Mouse (Mus musculus) heart, embryonic 14.5 days (tissue): Measurements from ENCODE around the gene Pycard. TPM values are rescaled to one million over a fixed set of nuclear protein-coding genes. Genes with fewer than 3 reads are reported as not detected.
"Not testable (repeated sequence)": the region's sequence is repeated elsewhere in the genome, so short reads cannot be mapped to it uniquely, and the experiment has no call there.

Source experiments
- ATAC-seq: fragments of 200-750 bp; cut with Nextera tagmentation; 2 replicates; pipeline ENCODE4 v1.8.0; 2017; ENCODE audit warnings: low read depth, moderate TSS enrichment; ENCODE audit not compliant: insufficient number of reproducible peaks, insufficient read depth, low FRiP score
- H3K27ac ChIP-seq, 2 experiments: fragments of 200-500 bp in 1 of 2; fragments of 300-500 bp in 1 of 2; sonication (generic) in 1 of 2; replicated peaks in 1 of 2; 2 replicates each; pipeline ENCODE4 v1.5.1; 2012 to 2014; ENCODE audit warnings: low read depth in 2 of 2, low read length in 2 of 2, control low read depth in 1 of 2, mild to moderate bottlenecking in 1 of 2, mixed read lengths in 1 of 2; ENCODE audit not compliant: control insufficient read depth in 1 of 2, insufficient read depth in 1 of 2
- H3K27me3 ChIP-seq: fragments of 300-500 bp; sonication (generic); 2 replicates; pipeline ENCODE4 v1.6.1; 2014; ENCODE audit warnings: mild to moderate bottlenecking, low read length, control low read depth; ENCODE audit not compliant: control insufficient read depth, insufficient read depth
- H3K36me3 ChIP-seq: fragments of 300-500 bp; sonication (generic); 2 replicates; pipeline ENCODE4 v1.6.1; 2014; ENCODE audit warnings: mild to moderate bottlenecking, control low read depth, low read length, mixed read lengths; ENCODE audit not compliant: control insufficient read depth, insufficient read depth
- H3K4me1 ChIP-seq, 2 experiments: fragments of 200-500 bp in 1 of 2; fragments of 300-500 bp in 1 of 2; sonication (generic) in 1 of 2; 2 replicates each; pipeline ENCODE4 v1.6.1; 2012 to 2014; ENCODE audit warnings: low read length in 2 of 2, control low read depth in 1 of 2, mixed read lengths in 1 of 2; ENCODE audit not compliant: control insufficient read depth in 2 of 2, insufficient read depth in 2 of 2
- H3K4me2 ChIP-seq: fragments of 300-500 bp; sonication (generic); 2 replicates; pipeline ENCODE4 v1.6.1; 2014; ENCODE audit warnings: mild to moderate bottlenecking, low read length
- H3K4me3 ChIP-seq, 2 experiments: fragments of 200-500 bp in 1 of 2; fragments of 300-500 bp in 1 of 2; sonication (generic) in 1 of 2; 2 replicates each; pipeline ENCODE4 v1.5.1; 2012 to 2014; ENCODE audit warnings: low read length in 2 of 2, mild to moderate bottlenecking in 2 of 2, control low read depth in 1 of 2, low read depth in 1 of 2, moderate library complexity in 1 of 2; ENCODE audit not compliant: control insufficient read depth in 1 of 2, insufficient read depth in 1 of 2
- H3K9ac ChIP-seq: fragments of 300-500 bp; sonication (generic); 2 replicates; pipeline ENCODE4 v1.6.1; 2014; ENCODE audit warnings: mild to moderate bottlenecking, low read length
- H3K9me3 ChIP-seq: fragments of 300-500 bp; sonication (generic); 2 replicates; pipeline ENCODE4 v1.6.1; 2016; ENCODE audit warnings: low read length, control low read depth; ENCODE audit not compliant: control insufficient read depth
- WGBS: fragments of 180-500 bp; shearing (Covaris S2); extraction: QIAGEN DNeasy Blood & Tissue Kit; methylation state at CpG from one replicate; pipeline ENCODE4 v1.1.7; 2014; 5-methylcytosine and 5-hydroxymethylcytosine counted together
- polyA plus RNA-seq: library from polyadenylated mRNA; unstranded; fragments of >200 nt; fragmentation: Nextera tagmentation; extraction: Ambion mirVana; gene quantifications from 2 replicates; pipeline ENCODE4 v1.2.1, GENCODE M21; 2014

The Pycard gene
- polyA plus RNA-seq, result 58.6 and 59.9 TPM in 2 replicates

- Histone ChIP-seq H3K9me3 (no peaks in the 10 kb centered on the region), H3K4me1 (peaks cover 0 to 10% of the 10 kb centered on the region in 2 experiments; a peak in 2 of 4 replicates), H3K4me2 (peak within 1 kb of the TSS; percentile 68), H3K9ac (peak within 1 kb of the TSS; percentile 71), H3K27ac (peak within 1 kb of the TSS; percentile 6 to 39; a peak in 2 of 4 replicates), H3K4me3 (peak within 1 kb of the TSS; percentile 39 to 40), H3K36me3 (peaks cover 31% of the 10 kb centered on the region), H3K27me3 (no peaks in the 10 kb centered on the region)
- 9% methylated on average over 18 of the region's 18 CpGs for WGBS
- ATAC-seq, result peak; percentile 47; the same call in 1 of the 2 replicates
Measured at GRCm38 (mm10) chr7:127993341-127993977, at the start of gene Pycard. Gene Pycard (minus strand): TSS chr7:127993867.

DNA sequence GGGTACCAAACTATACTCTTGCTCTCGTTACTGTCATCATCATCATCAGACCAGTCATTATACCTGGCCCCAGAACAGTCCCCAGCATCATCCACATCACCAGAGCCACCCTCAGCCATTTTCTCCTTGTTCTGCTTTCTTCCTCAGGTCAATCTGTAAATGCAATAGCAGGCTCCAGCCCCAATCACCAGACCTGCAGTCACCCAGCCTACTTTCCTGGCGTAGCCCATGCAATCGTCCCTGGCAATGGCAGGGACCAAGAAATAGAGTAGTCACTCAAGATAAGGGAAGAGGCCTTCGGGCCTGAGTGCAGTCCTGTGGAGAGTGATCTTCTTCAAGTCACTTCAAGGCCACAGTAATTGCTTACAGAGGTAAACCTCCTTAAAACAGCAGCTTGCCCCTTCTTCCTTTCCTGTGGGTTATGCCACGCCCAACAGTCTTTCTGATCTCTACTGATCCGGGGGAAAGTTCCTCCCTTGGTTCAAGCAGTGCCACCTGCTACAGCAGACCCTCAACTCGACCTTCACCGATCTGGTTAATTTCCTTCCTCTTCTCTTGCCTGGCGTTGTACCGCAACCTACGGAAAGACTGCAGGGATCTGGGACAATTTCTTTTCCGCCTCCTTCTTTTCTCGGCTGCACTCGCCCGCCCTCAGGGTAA is 48.6 kb upstream of the Pycard start:
- 73% methylated on average over 15 of the region's 15 CpGs for WGBS
- H3K27ac ChIP-seq, H3K4me3 ChIP-seq, H3K27me3 ChIP-seq, ATAC-seq, H3K4me1 ChIP-seq, H3K9ac ChIP-seq, H3K9me3 ChIP-seq, H3K4me2 ChIP-seq, H3K36me3 ChIP-seq: not testable (repeated sequence)

DNA sequence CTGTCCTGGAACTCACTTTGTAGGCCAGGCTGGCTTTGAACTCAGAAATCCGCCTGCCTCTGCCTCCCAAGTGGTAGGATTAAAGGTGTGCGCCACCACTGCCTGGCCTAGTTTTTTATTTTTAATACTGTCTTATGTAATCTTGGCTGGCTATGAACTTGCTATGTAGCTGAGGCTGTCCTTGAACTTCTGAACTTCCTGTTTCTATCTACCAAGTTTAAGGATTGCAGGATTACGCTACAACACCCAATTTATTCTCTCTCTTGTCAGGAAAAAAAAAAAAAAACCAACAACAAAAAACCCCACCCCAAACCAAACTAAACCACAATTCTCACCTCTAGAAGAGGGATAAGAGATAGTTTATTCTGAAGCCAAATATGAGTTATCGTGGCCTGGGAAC is 39.9 kb upstream of the Pycard start:
- WGBS, result 86% methylated on average over 4 of the region's 4 CpGs
- no peaks in the 10 kb centered on the region for H3K9me3 ChIP-seq
- H3K27ac ChIP-seq, result no peak overlapping the region
- ATAC-seq, result no peak
- H3K4me2 ChIP-seq, result no peak overlapping the region
- no peaks in the 10 kb centered on the region for H3K36me3 ChIP-seq
- H3K4me1 ChIP-seq, result peaks cover 0 to 2% of the 10 kb centered on the region in 2 experiments; a peak in 1 of 4 replicates
- no peaks in the 10 kb centered on the region for H3K27me3 ChIP-seq
- no peak overlapping the region for H3K9ac ChIP-seq
- H3K4me3 ChIP-seq, result no peak overlapping the region

GRCm38 (mm10) chr7:128032989-128033293 is 39.3 kb upstream of the Pycard start:
- Histone ChIP-seq H3K4me3 (no peak overlapping the region), H3K27me3 (no peaks in the 10 kb centered on the region), H3K4me1 (peaks cover 0 to 2% of the 10 kb centered on the region in 2 experiments; a peak in 1 of 4 replicates), H3K36me3 (no peaks in the 10 kb centered on the region), H3K9ac (no peak overlapping the region), H3K27ac (no peak overlapping the region), H3K9me3 (no peaks in the 10 kb centered on the region), H3K4me2 (no peak overlapping the region)
- WGBS, result 83% methylated on average over 3 of the region's 3 CpGs
- no peak for ATAC-seq

GRCm38 (mm10) chr7:128032290-128032988 is 38.8 kb upstream of the Pycard start:
- H3K36me3 ChIP-seq, result no peaks in the 10 kb centered on the region
- H3K4me2 ChIP-seq, result no peak overlapping the region
- H3K9ac ChIP-seq, result no peak overlapping the region
- H3K27ac ChIP-seq, result no peak overlapping the region
- no peak for ATAC-seq
- no peaks in the 10 kb centered on the region for H3K9me3 ChIP-seq
- no peaks in the 10 kb centered on the region for H3K27me3 ChIP-seq
- WGBS, result 65% methylated on average over 5 of the region's 5 CpGs
- no peak overlapping the region for H3K4me3 ChIP-seq
- H3K4me1 ChIP-seq, result peaks cover 0 to 2% of the 10 kb centered on the region in 2 experiments; a peak in 1 of 4 replicates

DNA sequence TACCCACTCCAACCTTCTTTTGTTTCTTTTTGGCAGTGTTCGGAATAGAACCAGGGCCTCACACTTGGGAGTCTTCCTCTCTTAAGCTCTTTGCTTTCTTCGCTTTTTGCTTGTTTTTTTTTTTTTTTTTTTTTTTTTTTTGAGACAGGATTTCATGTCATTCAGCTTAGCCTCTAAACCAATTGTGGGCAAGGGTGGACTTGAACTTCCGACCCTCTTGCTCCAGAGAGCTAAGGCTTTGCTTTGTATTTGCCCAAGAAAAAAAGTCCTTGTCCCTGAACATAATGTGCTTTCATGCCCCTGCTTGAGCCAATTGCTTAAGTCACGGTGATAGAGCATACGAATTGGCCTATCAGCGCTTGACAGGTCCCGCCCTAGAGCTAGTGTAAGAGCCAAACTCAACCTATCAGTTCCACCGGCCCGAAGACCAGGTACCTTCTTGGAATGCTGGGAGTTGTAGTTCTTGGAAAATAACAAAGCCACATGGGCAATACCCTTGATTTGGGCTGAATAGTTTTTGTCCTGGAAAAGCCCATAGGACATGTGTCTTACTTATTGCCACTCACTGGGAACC is 37.8 kb upstream of the Pycard start:
- no peaks in the 10 kb centered on the region for H3K9me3 ChIP-seq
- 43% methylated on average over 9 of the region's 9 CpGs for WGBS

DNA sequence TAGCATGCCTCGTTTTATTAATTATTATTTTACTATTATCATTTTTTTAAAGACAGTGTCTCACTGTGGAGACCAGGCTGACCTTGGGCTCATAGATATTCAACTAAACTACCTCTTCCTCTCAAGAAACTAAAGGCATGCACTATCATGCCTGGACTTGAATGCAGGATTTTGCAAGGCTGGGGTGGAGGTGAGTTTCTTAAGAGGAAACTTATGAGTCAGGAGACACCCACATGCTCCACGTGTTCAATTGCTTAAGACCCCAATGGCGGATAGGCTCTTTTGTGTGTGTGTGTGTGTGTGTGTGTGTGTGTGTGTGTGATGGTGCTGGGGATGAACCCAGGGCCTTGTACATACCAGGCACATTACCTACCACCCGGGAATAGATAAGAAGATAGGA is 31.7 kb upstream of the Pycard start:
- Histone ChIP-seq H3K27me3 (no peaks in the 10 kb centered on the region), H3K4me3 (no peak overlapping the region), H3K36me3 (no peaks in the 10 kb centered on the region), H3K9me3 (no peaks in the 10 kb centered on the region), H3K4me2 (no peak overlapping the region), H3K4me1 (no peaks in the 10 kb centered on the region), H3K9ac (no peak overlapping the region), H3K27ac (no peak overlapping the region)
- 60% methylated on average over 4 of the region's 4 CpGs for WGBS
- ATAC-seq, result no peak

More for the DNA sequence above, 37.8 kb upstream of the Pycard start:
- no peak overlapping the region for H3K4me2 ChIP-seq
- H3K27me3 ChIP-seq, result no peaks in the 10 kb centered on the region
- H3K36me3 ChIP-seq, result no peaks in the 10 kb centered on the region
- H3K27ac ChIP-seq, result no peak overlapping the region
- H3K9ac ChIP-seq, result no peak overlapping the region
- ATAC-seq, result no peak
- H3K4me3 ChIP-seq, result no peak overlapping the region
- peaks cover 0 to 2% of the 10 kb centered on the region in 2 experiments; a peak in 1 of 4 replicates for H3K4me1 ChIP-seq
